Mouse (Mus musculus) ES-Bruce4 (cell line): ENCODE data around the gene 1700008O03Rik. TPM values are rescaled to one million over a fixed set of nuclear protein-coding genes. Genes with fewer than 3 reads are reported as not detected.
A peak's percentile ranks its signal among the peaks of the same experiment; 100 is the strongest.

Source experiments
- H3K27ac ChIP-seq: 2 replicates; pipeline ENCODE4 v1.5.1; 2012; ENCODE audit warnings: low read length, inconsistent platforms; ENCODE audit not compliant: insufficient read depth
- H3K27me3 ChIP-seq: 2 replicates; pipeline ENCODE4 v1.6.1; 2012; ENCODE audit warnings: mild to moderate bottlenecking, low read length, inconsistent platforms; ENCODE audit not compliant: control insufficient read depth, poor library complexity, insufficient read depth, severe bottlenecking
- H3K36me3 ChIP-seq: 2 replicates; pipeline ENCODE4 v1.6.1; 2012; ENCODE audit warnings: inconsistent platforms, mild to moderate bottlenecking, low read length, moderate library complexity; ENCODE audit not compliant: control insufficient read depth, poor library complexity, insufficient read depth, severe bottlenecking
- H3K4me1 ChIP-seq: one replicate; pipeline ENCODE4 v1.8.1; 2011; ENCODE audit warnings: low read length; ENCODE audit not compliant: control insufficient read depth, insufficient read depth
- H3K4me3 ChIP-seq: 2 replicates; pipeline ENCODE4 v1.5.1; 2011; ENCODE audit warnings: low read depth, mild to moderate bottlenecking, low read length
- H3K9ac ChIP-seq: 2 replicates; pipeline ENCODE4 v1.6.1; 2012; ENCODE audit warnings: low read depth, mild to moderate bottlenecking, inconsistent platforms; ENCODE audit not compliant: poor library complexity, severe bottlenecking
- H3K9me3 ChIP-seq: replicated peaks from 2 replicates; pipeline ENCODE4 v1.6.1; 2012; ENCODE audit warnings: mild to moderate bottlenecking, low read length, inconsistent platforms; ENCODE audit not compliant: control insufficient read depth, poor library complexity, insufficient read depth, severe bottlenecking
- CTCF ChIP-seq: IDR thresholded peaks from one replicate; pipeline ENCODE4 v1.8.1; 2011; ENCODE audit warnings: low read depth, low read length
- EP300 ChIP-seq: IDR thresholded peaks from 2 replicates; pipeline ENCODE4 v1.6.1; 2011; ENCODE audit warnings: low read depth, low read length; ENCODE audit not compliant: insufficient read depth
- POLR2A ChIP-seq: IDR thresholded peaks from one replicate; pipeline ENCODE4 v1.8.1; 2011; ENCODE audit warnings: low read length; ENCODE audit not compliant: insufficient read depth
- polyA plus RNA-seq: library from polyadenylated mRNA; stranded (reverse); fragments of >200 nt; gene quantifications from 2 replicates; pipeline ENCODE4 v1.2.4, GENCODE M21; 2011; ENCODE audit warnings: low read depth; ENCODE audit not compliant: missing spikeins, insufficient read depth, insufficient read length

The 1700008O03Rik gene
- polyA plus RNA-seq, 1 experiment = 8.3 TPM

GRCm38 (mm10) chr7:44374756-44375155, 10.9 kb downstream of the 1700008O03Rik start:
- H3K27ac ChIP-seq = peak overlapping the region; percentile 81
- H3K9ac ChIP-seq = peak overlapping the region; percentile 83
- H3K27me3 ChIP-seq = no peaks in the 10 kb centered on the region
- H3K4me3 ChIP-seq = peak overlapping the region; percentile 94
- no peaks in the 10 kb centered on the region for H3K36me3 ChIP-seq
- H3K4me1 ChIP-seq = peaks cover 5% of the 10 kb centered on the region
- no peak; the same call in 1 of the 2 replicates for TF ChIP-seq EP300
- TF ChIP-seq POLR2A = peak; percentile 74
- no peak for TF ChIP-seq CTCF
- no peaks in the 10 kb centered on the region for H3K9me3 ChIP-seq

DNA sequence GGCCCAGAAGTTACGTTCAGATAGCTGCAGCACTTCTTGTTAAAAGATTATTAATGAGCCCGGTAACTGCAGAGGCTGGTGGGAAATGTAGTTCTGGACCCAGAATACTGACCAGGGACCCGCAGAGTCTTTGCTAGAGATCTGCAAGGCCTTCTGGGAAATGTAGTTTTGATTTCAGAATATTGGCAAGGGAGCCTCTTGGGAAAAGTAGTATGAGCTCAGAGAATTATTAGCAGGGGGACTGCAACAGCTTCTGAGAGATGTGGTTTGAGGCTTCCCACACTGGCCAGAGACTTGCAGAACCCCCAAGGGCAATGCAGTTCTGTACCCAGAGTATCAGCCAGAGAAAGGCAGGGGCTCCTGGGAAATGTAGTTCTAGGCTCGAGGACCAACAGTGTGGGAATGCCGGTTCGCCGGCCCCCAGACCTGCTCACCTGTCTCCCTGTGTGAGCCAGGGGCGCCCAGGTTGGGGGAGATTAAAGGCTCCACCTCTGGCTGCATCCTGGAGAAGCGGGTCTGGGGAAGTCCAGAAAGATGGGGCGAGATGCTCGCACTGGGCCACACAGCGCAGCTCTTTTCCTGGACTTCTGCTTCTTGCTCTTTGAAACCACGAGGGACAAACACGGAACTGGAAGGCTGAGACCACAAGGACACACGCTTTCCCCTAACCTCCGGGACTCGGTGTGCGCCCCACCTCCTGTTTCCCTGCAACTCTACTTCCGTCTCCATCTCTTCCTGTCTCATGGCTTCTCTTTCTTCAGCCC, 11.5 kb downstream of the 1700008O03Rik start:
- H3K27me3 ChIP-seq = no peaks in the 10 kb centered on the region
- no peaks in the 10 kb centered on the region for H3K36me3 ChIP-seq
- no peaks in the 10 kb centered on the region for H3K9me3 ChIP-seq
- TF ChIP-seq CTCF (no peak), EP300 (no peak), POLR2A (no peak)
- H3K27ac ChIP-seq = peak overlapping the region; percentile 81
- H3K4me1 ChIP-seq = peaks cover 5% of the 10 kb centered on the region
- peak overlapping the region; percentile 94 for H3K4me3 ChIP-seq
- H3K9ac ChIP-seq = peak overlapping the region; percentile 83

DNA sequence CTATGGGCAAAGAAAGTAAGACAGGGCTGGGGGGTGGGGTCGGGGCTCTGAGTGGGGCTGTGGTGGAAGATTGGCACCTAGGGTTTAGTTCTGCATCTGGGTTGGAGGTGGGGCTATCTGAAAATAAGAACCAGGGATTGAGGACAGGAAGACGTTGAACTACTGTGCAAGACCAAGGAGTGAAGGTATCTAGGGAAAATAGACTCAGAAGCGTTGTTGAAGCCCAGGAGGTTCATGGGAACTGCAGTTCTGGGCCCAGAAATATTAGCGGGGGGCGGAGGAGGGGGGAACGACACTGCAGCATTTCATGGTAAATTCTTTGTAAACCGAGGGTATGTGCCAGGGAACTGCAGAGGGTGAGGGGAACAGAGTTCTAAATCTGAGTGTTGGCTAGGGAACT, 12.2 kb downstream of the 1700008O03Rik start:
- Histone ChIP-seq H3K27ac (peak overlapping the region; percentile 21; the same call in 1 of the 2 replicates), H3K4me1 (peaks cover 5% of the 10 kb centered on the region), H3K4me3 (peak overlapping the region; percentile 76), H3K9ac (peak overlapping the region; percentile 83; the same call in 1 of the 2 replicates), H3K27me3 (no peaks in the 10 kb centered on the region), H3K9me3 (no peaks in the 10 kb centered on the region), H3K36me3 (no peaks in the 10 kb centered on the region)
- TF ChIP-seq EP300 = no peak
- no peak for TF ChIP-seq CTCF
- TF ChIP-seq POLR2A = no peak

DNA sequence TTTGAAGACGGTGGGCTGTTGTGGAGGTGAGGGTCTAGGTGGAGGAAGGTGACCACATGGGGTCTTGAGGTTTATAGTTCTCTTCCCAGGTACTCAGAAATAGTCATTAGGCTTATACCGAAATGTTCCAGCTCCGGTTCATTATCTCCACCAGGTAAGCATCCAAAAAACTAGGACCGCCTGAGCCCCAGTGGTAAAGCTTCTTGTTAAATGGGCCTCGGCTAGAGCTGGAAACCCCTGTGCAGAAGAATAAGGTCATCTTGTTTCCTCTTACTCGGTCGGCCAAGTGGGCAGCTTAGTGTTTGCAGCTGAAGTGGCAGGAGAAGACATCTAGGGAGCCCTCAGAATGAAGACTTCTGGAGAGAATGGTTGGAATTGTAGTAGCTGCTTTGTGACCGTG, 12.9 kb downstream of the 1700008O03Rik start:
- Histone ChIP-seq H3K4me1 (peaks cover 3% of the 10 kb centered on the region), H3K27me3 (no peaks in the 10 kb centered on the region), H3K27ac (no peak overlapping the region), H3K4me3 (no peak overlapping the region), H3K36me3 (no peaks in the 10 kb centered on the region), H3K9ac (no peak overlapping the region), H3K9me3 (no peaks in the 10 kb centered on the region)
- TF ChIP-seq EP300 = no peak
- no peak for TF ChIP-seq CTCF
- TF ChIP-seq POLR2A = no peak

- H3K36me3 ChIP-seq = no peaks in the 10 kb centered on the region
- no peak for TF ChIP-seq POLR2A
- TF ChIP-seq EP300 = no peak
- TF ChIP-seq CTCF = no peak
- peak overlapping the region; percentile 65 for H3K4me3 ChIP-seq
- H3K4me1 ChIP-seq = peaks cover 2% of the 10 kb centered on the region
- no peaks in the 10 kb centered on the region for H3K27me3 ChIP-seq
- no peaks in the 10 kb centered on the region for H3K9me3 ChIP-seq
- no peak overlapping the region for H3K27ac ChIP-seq
- peak overlapping the region; percentile 24; the same call in 1 of the 2 replicates for H3K9ac ChIP-seq
Observed at GRCm38 (mm10) chr7:44360792-44361301, 24.8 kb downstream of the 1700008O03Rik start.

GRCm38 (mm10) chr7:44359908-44360672, 25.5 kb downstream of the 1700008O03Rik start:
- H3K27ac ChIP-seq = no peak overlapping the region
- H3K4me1 ChIP-seq = peaks cover 2% of the 10 kb centered on the region
- no peaks in the 10 kb centered on the region for H3K36me3 ChIP-seq
- peak overlapping the region; percentile 79 for H3K4me3 ChIP-seq
- TF ChIP-seq CTCF = no peak
- peak; percentile 93 for TF ChIP-seq POLR2A
- TF ChIP-seq EP300 = 0 out of 2 replicates have a peak, but pooled peaks have one; percentile 51
- no peaks in the 10 kb centered on the region for H3K9me3 ChIP-seq
- H3K9ac ChIP-seq = peak overlapping the region; percentile 60
- no peaks in the 10 kb centered on the region for H3K27me3 ChIP-seq
